Comparison of ENCODE assay signal across 8 mouse cellular contexts in genomic region chr5:3801672-3802432, GRCm38 (mm10). TPM values are rescaled to one million over a fixed set of nuclear protein-coding genes. Genes with fewer than 3 reads are reported as not detected.
DNase-seq lines count a peak whose midpoint lies in the region; ATAC-seq and TF ChIP-seq lines count a peak whose summit lies in the region.

No protein-coding gene starts in this region.

- no peak for TF ChIP-seq POLR2A in myocyte (IDR thresholded peaks at IDR 0.05; ENCODE audit: insufficient read length, low read depth)

- no peak for TF ChIP-seq CTCF in intestine, postnatal 0 days (IDR thresholded peaks at IDR 0.05; ENCODE audit: low read depth)

- 8% methylated on average over 18 of the region's 18 CpGs for whole genome bisulfite sequencing in heart, embryonic 10.5 days
- 5% methylated on average over 18 of the region's 18 CpGs for WGBS in embryonic facial prominence, embryonic 13.5 days
- 5% methylated on average over 18 of the region's 18 CpGs for WGBS in intestine, postnatal 0 days

- H3K9ac ChIP-seq in embryonic facial prominence, embryonic 13.5 days, result peak overlapping the region; percentile 89
- H3K9ac ChIP-seq in intestine, postnatal 0 days (ENCODE audit: low read depth, low read length), result peak overlapping the region; percentile 68

- no peaks in the 10 kb centered on the region for H3K27me3 ChIP-seq in heart, embryonic 10.5 days (ENCODE audit: insufficient read depth, poor library complexity, severe bottlenecking)
- no peaks in the 10 kb centered on the region for H3K27me3 ChIP-seq in embryonic facial prominence, embryonic 13.5 days
- no peaks in the 10 kb centered on the region for H3K27me3 ChIP-seq in intestine, postnatal 0 days (replicated peaks; ENCODE audit: control insufficient read depth, insufficient read depth, low read length)
- no peaks in the 10 kb centered on the region for H3K27me3 ChIP-seq in myocyte (ENCODE audit: control insufficient read depth, insufficient read depth, insufficient read length)

- peak overlapping the region; percentile 67 for H3ac ChIP-seq in myocyte (ENCODE audit: control insufficient read depth, insufficient read length)

- H3K9me3 ChIP-seq in heart, embryonic 10.5 days, result no peaks in the 10 kb centered on the region
- H3K9me3 ChIP-seq in embryonic facial prominence, embryonic 13.5 days, result no peaks in the 10 kb centered on the region
- no peaks in the 10 kb centered on the region for H3K9me3 ChIP-seq in intestine, postnatal 0 days (ENCODE audit: control insufficient read depth)

- ATAC-seq in embryonic facial prominence, embryonic 13.5 days (ENCODE audit: insufficient number of reproducible peaks, insufficient read depth, low FRiP score, low TSS enrichment, low read depth), result no peak
- no peak for ATAC-seq in intestine, postnatal 0 days
- ATAC-seq in cerebellum, adult (ENCODE audit: insufficient number of reproducible peaks, low FRiP score, low TSS enrichment), result no peak

- H3K4me2 ChIP-seq in embryonic facial prominence, embryonic 13.5 days, result peak overlapping the region; percentile 88
- peak overlapping the region; percentile 90 for H3K4me2 ChIP-seq in intestine, postnatal 0 days (replicated peaks; ENCODE audit: low read depth)
- H3K4me2 ChIP-seq in myocyte (ENCODE audit: low read depth), result peak overlapping the region; percentile 82

- DNase-seq in heart, embryonic 10.5 days (ENCODE audit: low spot score), result no peak
- no peak for DNase-seq in heart, adult 8-10 months (ENCODE audit: low spot score)
- DNase-seq in 416B (ENCODE audit: low read depth), result peak; percentile 60
- no peak for DNase-seq in ovary, postnatal 36 days (ENCODE audit: low spot score)

- peaks cover 8% of the 10 kb centered on the region; the same call in 1 of the 2 replicates for H3K4me1 ChIP-seq in heart, embryonic 10.5 days
- peaks cover 12% of the 10 kb centered on the region for H3K4me1 ChIP-seq in embryonic facial prominence, embryonic 13.5 days
- 0 out of 2 replicates have a peak, but pooled peaks cover 2% of the 10 kb centered on the region for H3K4me1 ChIP-seq in intestine, postnatal 0 days (replicated peaks; ENCODE audit: control insufficient read depth, insufficient read depth, low read length)

- H3K4me3 ChIP-seq in heart, embryonic 10.5 days, result peak overlapping the region; percentile 89
- H3K4me3 ChIP-seq in embryonic facial prominence, embryonic 13.5 days, result peak overlapping the region; percentile 87
- peak overlapping the region; percentile 77 for H3K4me3 ChIP-seq in intestine, postnatal 0 days (ENCODE audit: low read depth, low read length)
- H3K4me3 ChIP-seq in myocyte, result peak overlapping the region; percentile 73

- H3K27ac ChIP-seq in heart, embryonic 10.5 days, result peak overlapping the region; percentile 96
- H3K27ac ChIP-seq in embryonic facial prominence, embryonic 13.5 days, result peak overlapping the region; percentile 91
- H3K27ac ChIP-seq in intestine, postnatal 0 days (ENCODE audit: low read depth, low read length), result peak overlapping the region; percentile 84

- H3K79me2 ChIP-seq in myocyte (ENCODE audit: control insufficient read depth, insufficient read depth), result peaks cover 67% of the 10 kb centered on the region

- H3K36me3 ChIP-seq in heart, embryonic 10.5 days, result peaks cover 3% of the 10 kb centered on the region; the same call in 1 of the 2 replicates
- H3K36me3 ChIP-seq in embryonic facial prominence, embryonic 13.5 days, result no peaks in the 10 kb centered on the region
- no peaks in the 10 kb centered on the region for H3K36me3 ChIP-seq in intestine, postnatal 0 days (ENCODE audit: control insufficient read depth, insufficient read depth)
- H3K36me3 ChIP-seq in myocyte (ENCODE audit: control insufficient read depth, insufficient read depth), result no peaks in the 10 kb centered on the region

TF ChIP-seq in myocyte, 11 proteins besides CTCF, POLR2A, EP300 and RAD21:
- TF ChIP-seq E2F4 (IDR thresholded peaks at IDR 0.05; ENCODE audit: insufficient read depth) (no peak), SRF (IDR thresholded peaks at IDR 0.05; ENCODE audit: control insufficient read depth, insufficient read length, low read depth) (no peak), CEBPB (IDR thresholded peaks at IDR 0.05; ENCODE audit: insufficient read depth, poor library complexity, severe bottlenecking) (no peak), TCF12 (IDR thresholded peaks at IDR 0.05; ENCODE audit: insufficient read depth, poor library complexity, severe bottlenecking) (no peak), MYOG (IDR thresholded peaks at IDR 0.05; ENCODE audit: control insufficient read depth in 1 of 3, insufficient read depth in 1 of 3, insufficient read length in 2 of 3, low read depth in 2 of 3) (no peak), USF1 (IDR thresholded peaks at IDR 0.05; ENCODE audit: low read depth) (no peak), MYOD1 (IDR thresholded peaks at IDR 0.05; ENCODE audit: control insufficient read depth in 1 of 3, insufficient read length in 2 of 3, low read depth in 2 of 3) (no peak), POLR2AphosphoS2 (IDR thresholded peaks at IDR 0.05; ENCODE audit: insufficient read length, low read depth) (no peak), REST (IDR thresholded peaks at IDR 0.05; ENCODE audit: insufficient read depth, insufficient read length) (no peak), TCF3 (IDR thresholded peaks at IDR 0.05; ENCODE audit: insufficient read length, low read depth) (no peak), MAX (IDR thresholded peaks at IDR 0.05; ENCODE audit: low read depth) (no peak)

RNA-seq across cellular contexts. Expression of gene Ankib1, which starts 0.9 kb away (rescaled TPM):
- 8.3 and 9.1 TPM in 2 replicates for polyA plus RNA-seq in heart, embryonic 10.5 days (2016; fragmentation: Nextera tagmentation; extraction: Ambion mirVana)
- total RNA-seq in heart, adult 8-10 months (2022), result 10 to 100 TPM; 19.1 to 25.8 (median 23.2) TPM
- polyA plus RNA-seq in embryonic facial prominence, embryonic 13.5 days (2015; fragmentation: Nextera tagmentation; extraction: Ambion mirVana), result 13.4 and 14.4 TPM in 2 replicates
- 5.5 and 6.6 TPM in 2 replicates for polyA plus RNA-seq in intestine, postnatal 0 days (2015; fragmentation: Nextera tagmentation; extraction: Ambion mirVana)
- polyA plus RNA-seq in myocyte (2012; fragmentation: generic; extraction: Trizol), result 8.5 TPM

RNA-seq across cellular contexts. Expression of gene Krit1, which starts 1.1 kb away (rescaled TPM):
- 44.2 and 45.1 TPM in 2 replicates for polyA plus RNA-seq in heart, embryonic 10.5 days (2016; fragmentation: Nextera tagmentation; extraction: Ambion mirVana)
- total RNA-seq in heart, adult 8-10 months (2022), result 10 to 100 TPM; 27.5 to 32.2 (median 31.1) TPM
- polyA plus RNA-seq in embryonic facial prominence, embryonic 13.5 days (2015; fragmentation: Nextera tagmentation; extraction: Ambion mirVana), result 58.7 and 65.7 TPM in 2 replicates
- 14.0 and 17.7 TPM in 2 replicates for polyA plus RNA-seq in intestine, postnatal 0 days (2015; fragmentation: Nextera tagmentation; extraction: Ambion mirVana)
- polyA plus RNA-seq in myocyte (2012; fragmentation: generic; extraction: Trizol), result 6.5 TPM

RNA-seq across cellular contexts. Expression of gene Lrrd1, which starts 43.1 kb away (rescaled TPM):
- polyA plus RNA-seq in heart, embryonic 10.5 days (2016; fragmentation: Nextera tagmentation; extraction: Ambion mirVana), result 0.11 and 0.34 TPM in 2 replicates
- under 1 TPM in 2 of 4 experiments, not detected in 2; 0.12 to 0.19 TPM for total RNA-seq in heart, adult 8-10 months (2022)
- polyA plus RNA-seq in embryonic facial prominence, embryonic 13.5 days (2015; fragmentation: Nextera tagmentation; extraction: Ambion mirVana), result 0.11 TPM in 1 of 2 replicates, not detected in the other
- not detected in 2 replicates for polyA plus RNA-seq in intestine, postnatal 0 days (2015; fragmentation: Nextera tagmentation; extraction: Ambion mirVana)
- polyA plus RNA-seq in myocyte (2012; fragmentation: generic; extraction: Trizol), result 0.04 TPM
